ENCODE assay signal across 17 mouse cellular contexts in genomic region chr9:123505598-123505997, GRCm38 (mm10). TPM values are rescaled to one million over a fixed set of nuclear protein-coding genes. Genes with fewer than 3 reads are reported as not detected.
A peak's percentile ranks its signal among the peaks of the same experiment; 100 is the strongest.
DNase-seq lines count a peak whose midpoint lies in the region; ATAC-seq and TF ChIP-seq lines count a peak whose summit lies in the region.
"Had no signal": no experiment of that assay in that cellular context is flagged by ENCODE, and none has a peak within 500 bp of the region (broad histone marks: within the 10 kb centered on the region; RNA-seq: fewer than 3 reads in every experiment).

No protein-coding gene starts in this region.

- H3K4me1 ChIP-seq in heart, embryonic 14.5 days (ENCODE audit: control insufficient read depth in 2 of 2, insufficient read depth in 2 of 2, low read length in 2 of 2): peaks cover 7 to 32% of the 10 kb centered on the region in 2 experiments
- peaks cover 28% of the 10 kb centered on the region for H3K4me1 ChIP-seq in heart, embryonic 12.5 days (replicated peaks)
- H3K4me1 ChIP-seq in lung, embryonic 14.5 days (ENCODE audit: insufficient read depth): peaks cover 13% of the 10 kb centered on the region
- peaks cover 22% of the 10 kb centered on the region for H3K4me1 ChIP-seq in lung, adult 2 months (ENCODE audit: control insufficient read depth, insufficient read depth, low read length)
- H3K4me1 ChIP-seq: forebrain, embryonic 12.5 days had no signal

- no peaks in the 10 kb centered on the region for H3K27me3 ChIP-seq in heart, embryonic 14.5 days (ENCODE audit: control insufficient read depth, insufficient read depth, low read length)
- no peaks in the 10 kb centered on the region for H3K27me3 ChIP-seq in heart, embryonic 12.5 days (replicated peaks)
- H3K27me3 ChIP-seq in lung, embryonic 14.5 days (ENCODE audit: insufficient read depth, low read length): no peaks in the 10 kb centered on the region
- H3K27me3 ChIP-seq: forebrain, embryonic 12.5 days; limb, embryonic 13.5 days; midbrain, embryonic 15.5 days had no signal

- no peak overlapping the region for H3K4me2 ChIP-seq in heart, embryonic 14.5 days (ENCODE audit: low read length)
- no peak overlapping the region for H3K4me2 ChIP-seq in heart, embryonic 12.5 days
- 0 out of 2 replicates have a peak overlapping the region, but pooled peaks have one; percentile 16 for H3K4me2 ChIP-seq in lung, embryonic 14.5 days
- H3K4me2 ChIP-seq: forebrain, embryonic 12.5 days; limb, embryonic 13.5 days; midbrain, embryonic 15.5 days had no signal

- peaks cover 35% of the 10 kb centered on the region for H3K36me3 ChIP-seq in heart, embryonic 14.5 days (ENCODE audit: control insufficient read depth, insufficient read depth, low read length)
- peaks cover 20% of the 10 kb centered on the region; the same call in 1 of the 2 replicates for H3K36me3 ChIP-seq in heart, embryonic 12.5 days
- peaks cover 41% of the 10 kb centered on the region for H3K36me3 ChIP-seq in lung, embryonic 14.5 days (ENCODE audit: insufficient read depth)
- H3K36me3 ChIP-seq: midbrain, embryonic 15.5 days had no signal

- ATAC-seq in heart, embryonic 14.5 days (ENCODE audit: insufficient number of reproducible peaks, insufficient read depth, low FRiP score, low read depth): peak; percentile 54; the same call in 1 of the 2 replicates
- ATAC-seq in heart, embryonic 12.5 days (ENCODE audit: insufficient number of reproducible peaks, low FRiP score): no peak
- peak; percentile 26; the same call in 1 of the 2 replicates for ATAC-seq in lung, embryonic 14.5 days (ENCODE audit: insufficient read depth)
- no peak for ATAC-seq in erythroid progenitor cell, adult 5-6 weeks (replicated peaks; ENCODE audit: low FRiP score, poor library complexity, severe bottlenecking)
- ATAC-seq: midbrain, embryonic 15.5 days had no signal

- no peak overlapping the region; the same call in 1 of the 2 replicates for H3K9ac ChIP-seq in heart, embryonic 14.5 days (ENCODE audit: low read length)
- H3K9ac ChIP-seq in heart, embryonic 12.5 days: no peak overlapping the region
- H3K9ac ChIP-seq in lung, embryonic 14.5 days: no peak overlapping the region
- H3K9ac ChIP-seq: forebrain, embryonic 12.5 days; limb, embryonic 13.5 days; liver, embryonic 14.5 days; midbrain, embryonic 15.5 days had no signal

- H3K4me3 ChIP-seq in heart, embryonic 14.5 days (ENCODE audit: control insufficient read depth in 1 of 2, insufficient read depth in 1 of 2, low read depth in 1 of 2, low read length in 2 of 2): no peak overlapping the region
- no peak overlapping the region for H3K4me3 ChIP-seq in heart, embryonic 12.5 days
- H3K4me3 ChIP-seq in lung, embryonic 14.5 days (ENCODE audit: low read depth, low read length): no peak overlapping the region
- no peak overlapping the region for H3K4me3 ChIP-seq in lung, adult 2 months (replicated peaks; ENCODE audit: extremely low read depth, low read depth, low read length)
- H3K4me3 ChIP-seq: forebrain, embryonic 12.5 days; limb, embryonic 13.5 days; midbrain, embryonic 15.5 days had no signal

- TF ChIP-seq POLR2A in lung, adult 2 months (IDR thresholded peaks at IDR 0.05; ENCODE audit: borderline replicate concordance, extremely low read depth, low read depth, low read length): no peak

- WGBS in heart, embryonic 14.5 days: 28% methylated on average over 1 of the region's 1 CpGs
- 26% methylated on average over 1 of the region's 1 CpGs for WGBS in heart, embryonic 12.5 days
- 27% methylated on average over 1 of the region's 1 CpGs for WGBS in lung, embryonic 14.5 days
- 20% methylated on average over 1 of the region's 1 CpGs for WGBS in lung, adult 2 months

- no peaks in the 10 kb centered on the region for H3K9me3 ChIP-seq in heart, embryonic 14.5 days (ENCODE audit: control insufficient read depth, low read length)
- H3K9me3 ChIP-seq in heart, embryonic 12.5 days (replicated peaks): no peaks in the 10 kb centered on the region
- H3K9me3 ChIP-seq in lung, embryonic 14.5 days (ENCODE audit: low read depth, low read length): no peaks in the 10 kb centered on the region
- H3K9me3 ChIP-seq: forebrain, embryonic 12.5 days; limb, embryonic 13.5 days; midbrain, embryonic 15.5 days had no signal

- TF ChIP-seq CTCF in lung, embryonic 14.5 days (IDR thresholded peaks at IDR 0.05; ENCODE audit: low read depth): no peak
- no peak for TF ChIP-seq CTCF in lung, adult 2 months (IDR thresholded peaks at IDR 0.05; ENCODE audit: insufficient read depth, low read length)

- H3K27ac ChIP-seq in heart, embryonic 14.5 days (replicated peaks in 1 of 2; ENCODE audit: control insufficient read depth in 1 of 2, insufficient read depth in 1 of 2, low read depth in 2 of 2, low read length in 2 of 2): peak overlapping the region in 1 of 2 experiments; percentile 45; a peak in 2 of 4 replicates
- H3K27ac ChIP-seq in heart, embryonic 12.5 days (ENCODE audit: poor library complexity, severe bottlenecking): no peak overlapping the region
- peak overlapping the region; percentile 6; the same call in 1 of the 2 replicates for H3K27ac ChIP-seq in lung, embryonic 14.5 days (ENCODE audit: low read depth)
- H3K27ac ChIP-seq: forebrain, embryonic 12.5 days; limb, embryonic 13.5 days; liver, embryonic 14.5 days; midbrain, embryonic 15.5 days had no signal

- peak; percentile 53 for DNase-seq in lung, embryonic 14.5 days
- DNase-seq in lung, adult 2 months: no peak
- peak; percentile 72 to 80 for DNase-seq in kidney, adult 8-10 months
- DNase-seq in kidney, postnatal 25 days: peak; percentile 61 to 81
- DNase-seq: adrenal gland, postnatal 10 days; cerebellum, adult 11 months; cerebellum, postnatal 25 days; retina, postnatal 1 day; right cerebral cortex, postnatal 4 days; thymus, adult 18-20 months had no signal

RNA-seq across cellular contexts. Expression of gene Sacm1l, which starts 24.0 kb away (rescaled TPM):
- polyA plus RNA-seq in heart, embryonic 14.5 days (2014; fragmentation: Nextera tagmentation; extraction: Ambion mirVana): 46.2 and 48.2 TPM in 2 replicates
- 48.2 and 54.3 TPM in 2 replicates for polyA plus RNA-seq in heart, embryonic 12.5 days (2016; fragmentation: Nextera tagmentation; extraction: Ambion mirVana)
- 47.6 and 53.0 TPM in 2 replicates for polyA plus RNA-seq in lung, embryonic 14.5 days (2014; fragmentation: Nextera tagmentation; extraction: Ambion mirVana)
- polyA plus RNA-seq in lung, adult 2 months (2012; rRNA removed): 5.6 and 9.8 TPM in 2 replicates
- 23.1 and 25.2 TPM in 2 replicates for total RNA-seq in erythroid progenitor cell, adult 5-6 weeks (2015; ENCODE audit: low replicate concordance)
- 23.8 and 32.0 TPM in 2 replicates for total RNA-seq in erythroid progenitor cell, adult 5-6 weeks (2017; ENCODE audit: low replicate concordance)

RNA-seq across cellular contexts. Expression of gene Limd1, which starts 27.1 kb away (rescaled TPM):
- 50.9 and 56.0 TPM in 2 replicates for polyA plus RNA-seq in heart, embryonic 14.5 days (2014; fragmentation: Nextera tagmentation; extraction: Ambion mirVana)
- 37.8 and 40.8 TPM in 2 replicates for polyA plus RNA-seq in heart, embryonic 12.5 days (2016; fragmentation: Nextera tagmentation; extraction: Ambion mirVana)
- polyA plus RNA-seq in lung, embryonic 14.5 days (2014; fragmentation: Nextera tagmentation; extraction: Ambion mirVana): 68.2 and 69.7 TPM in 2 replicates
- 42.0 and 73.5 TPM in 2 replicates for polyA plus RNA-seq in lung, adult 2 months (2012; rRNA removed)
- total RNA-seq in erythroid progenitor cell, adult 5-6 weeks (2015; ENCODE audit: low replicate concordance): 59.1 and 60.2 TPM in 2 replicates
- 46.1 and 70.6 TPM in 2 replicates for total RNA-seq in erythroid progenitor cell, adult 5-6 weeks (2017; ENCODE audit: low replicate concordance)

Comparison
In these comparisons a context has a peak if more than half of its experiments do, and no peak if none do; other contexts are left out.
1. ATAC-seq: peak in heart, embryonic 14.5 days (single experiment) and lung, embryonic 14.5 days (single experiment); none in heart, embryonic 12.5 days (single experiment) and erythroid progenitor cell, adult 5-6 weeks (single experiment).